Mouse (Mus musculus): ENCODE measurements around the gene Sec31b.

- no peak for TF ChIP-seq GATA1 (IDR thresholded peaks at IDR 0.05; ENCODE audit: borderline replicate concordance, low read length)
- no peak for TF ChIP-seq FLI1 (IDR thresholded peaks at IDR 0.05; ENCODE audit: low read length)
Observed at GRCm38 (mm10) chr19:44496941-44497340, 48.7 kb downstream of the Sec31b start.
